Mouse (Mus musculus) CD8-positive naive resting alpha-beta T cell, adult 2 months (primary cell): ENCODE data around the gene Zfp40.
A peak's percentile ranks its signal among the peaks of the same experiment; 100 is the strongest.
"Not testable (repeated sequence)": the region's sequence is repeated elsewhere in the genome, so short reads cannot be mapped to it uniquely, and the experiment has no call there.

ENCODE experiments used
- DNase-seq, 2 experiments: peaks; one replicate each; pipeline ENCODE4 v3.0.0; 2022; ENCODE audit warnings: low read depth in 2 of 2, low spot score in 2 of 2

Zfp40 gene

GRCm38 (mm10) chr17:23192453-23193379 is at the start of gene Zfp40:
TSS of gene Zfp40 (minus strand) at chr17:23193252.
- peak; percentile 62 to 79 for DNase-seq

GRCm38 (mm10) chr17:23218320-23218719 is 25.3 kb upstream of the Zfp40 start:
- no peak for DNase-seq

- DNase-seq: not testable (repeated sequence)
These were observed 6.8 kb upstream of the Zfp40 start for GRCm38 (mm10) chr17:23199856-23200255.

- peak; percentile 3 to 23 for DNase-seq
These were observed 389 bp upstream of the Zfp40 start for GRCm38 (mm10) chr17:23193441-23193840.

- no peak for DNase-seq
These were observed 5.4 kb downstream of the Zfp40 start for GRCm38 (mm10) chr17:23187680-23188079.
